Mouse (Mus musculus) left cerebral cortex, postnatal 10 days (tissue): Measurements from ENCODE around the gene Slc25a24. TPM values are rescaled to one million over a fixed set of nuclear protein-coding genes. Genes with fewer than 3 reads are reported as not detected.

ENCODE experiments used
- DNase-seq, 2 experiments: peaks; one replicate each; pipeline ENCODE4 v3.0.0; 2021 to 2022; ENCODE audit warnings: low spot score in 2 of 2, mixed read lengths in 1 of 2; ENCODE audit errors: extremely low spot score in 1 of 2
- intact Hi-C: fragments of 180-260 bp; cut with DNase I; formaldehyde crosslinking; loops from one replicate; pipeline ENCODE4 v1.15.1; 2025
- total RNA-seq, 2 experiments: library from RNA; stranded (reverse); gene quantifications; 2 replicates each; pipeline ENCODE4 v1.2.3; 2021

Gene Slc25a24
- total RNA-seq, 2 experiments from 2014 or later = 2.7 to 3.4 TPM

- DNase-seq = no peak
- intact Hi-C loops = no loop called here
These were observed 41.7 kb downstream of the Slc25a24 start for GRCm38 (mm10) chr3:109164644-109165043.

DNA sequence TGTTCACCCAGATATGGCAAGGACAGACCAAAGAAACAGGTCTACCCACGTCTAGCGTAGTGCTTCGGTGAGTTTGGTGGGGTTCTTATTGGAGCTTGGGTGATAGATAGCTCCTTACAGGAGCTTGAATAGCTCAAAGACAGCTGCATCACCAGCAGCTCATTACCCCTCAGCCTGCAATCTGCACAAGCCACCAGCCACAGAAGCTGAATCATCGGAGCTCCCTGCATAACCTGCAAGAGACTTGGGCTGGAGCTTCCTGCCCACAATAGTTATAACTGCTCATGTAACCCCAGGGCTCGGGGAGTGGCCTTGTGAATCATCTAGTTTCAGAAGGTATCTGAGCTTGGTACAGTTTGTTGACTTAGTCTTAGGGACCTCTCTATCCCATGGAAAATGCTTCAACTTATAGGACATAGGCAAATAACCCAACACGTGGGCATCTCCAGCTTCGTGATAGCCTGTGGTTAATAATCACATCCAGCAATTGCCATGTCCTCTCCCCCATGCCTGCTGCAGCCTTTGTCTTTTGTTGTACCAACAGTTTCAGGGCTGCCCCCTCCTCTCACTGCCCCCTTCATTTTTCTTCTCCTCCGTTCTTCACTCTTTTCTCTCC is 42.4 kb downstream of the Slc25a24 start:
- intact Hi-C loops = no loop called here
- no peak for DNase-seq

DNA sequence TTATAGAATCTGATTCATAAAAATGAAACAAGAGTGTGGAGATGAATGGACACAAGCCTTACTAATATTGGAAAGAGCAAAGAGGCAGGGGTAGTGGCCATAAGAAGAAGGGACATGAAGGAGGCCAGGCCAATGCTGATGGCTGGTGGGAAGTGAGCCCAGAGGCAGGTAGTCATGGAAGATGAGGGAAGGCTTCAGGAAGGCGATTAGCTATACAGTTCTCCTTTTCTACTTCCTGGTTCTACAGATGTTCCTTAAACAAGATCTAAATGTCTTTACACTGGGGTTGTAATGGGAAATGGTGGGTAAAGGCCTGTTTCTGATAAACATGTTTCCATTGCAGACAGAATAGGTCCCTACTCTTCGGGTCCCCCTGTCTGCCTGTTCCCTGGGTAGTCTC is 46.2 kb downstream of the Slc25a24 start:
- no peak for DNase-seq
- intact Hi-C loops = no loop called here

DNA sequence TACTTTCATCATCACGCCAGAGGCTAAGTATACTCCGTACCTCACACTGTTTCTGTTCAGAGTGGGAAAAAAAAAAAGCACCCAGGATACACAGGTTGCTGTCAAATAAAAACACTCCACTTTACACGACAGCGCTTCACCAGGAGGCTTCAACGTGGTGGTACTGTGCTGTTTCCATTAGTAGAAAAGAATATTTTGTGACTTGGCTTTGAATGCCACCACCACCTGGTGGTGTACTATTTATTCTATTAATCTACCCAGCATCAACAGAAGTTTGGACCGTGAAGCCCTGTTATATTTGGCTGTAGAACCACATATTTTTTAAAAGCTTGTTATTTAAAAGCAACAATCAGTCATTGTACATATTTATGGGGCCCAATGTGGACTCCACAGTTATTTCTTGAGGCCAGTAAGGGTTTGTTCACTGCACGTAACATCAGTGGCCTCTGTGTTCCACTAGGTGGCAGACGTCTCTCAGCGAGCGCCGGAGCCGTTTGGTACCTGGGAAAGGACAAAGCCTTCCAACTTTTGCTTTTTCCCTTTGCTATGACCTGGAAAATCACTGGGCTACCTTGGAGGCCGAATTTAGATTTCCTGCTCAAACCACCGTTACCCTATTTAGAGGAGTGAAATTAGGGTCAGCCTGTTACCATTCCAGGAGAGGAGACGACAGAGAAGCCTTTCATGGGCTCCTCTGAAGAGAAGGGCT is 48.3 kb downstream of the Slc25a24 start:
- intact Hi-C loops = loop anchor here (5.0 kb wide), 1 partner anchor 171 kb away; the partner anchor contains the start of gene Vav3
- peak; percentile 64 to 66 for DNase-seq

- no peak for DNase-seq
- intact Hi-C loops = loop anchor here (5.0 kb wide), 1 partner anchor 168 kb away; the partner anchor contains the start of gene Vav3
These were observed 51.4 kb downstream of the Slc25a24 start for GRCm38 (mm10) chr3:109174394-109174793.

DNA sequence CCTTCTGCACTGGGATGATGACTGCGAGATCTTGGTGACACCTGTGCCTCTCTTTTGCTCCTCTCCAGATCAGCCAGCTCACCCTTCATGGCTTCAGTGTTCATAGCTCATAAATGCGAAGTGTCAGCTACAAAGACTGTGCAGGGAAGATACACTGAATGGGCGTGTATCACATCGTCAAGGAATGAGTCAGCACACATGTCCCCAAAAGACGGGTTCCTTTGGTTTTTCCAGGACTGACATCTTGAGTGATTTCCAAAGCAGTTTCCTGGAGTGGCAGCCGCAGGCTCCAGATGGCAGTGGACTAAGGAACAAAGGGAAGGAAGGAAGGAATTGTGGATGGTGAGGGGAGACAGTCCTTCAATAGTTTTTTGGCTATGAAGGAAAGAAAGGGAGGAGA is 55.8 kb downstream of the Slc25a24 start:
- intact Hi-C loops = no loop called here
- DNase-seq = no peak

- no peak for DNase-seq
- intact Hi-C loops = no loop called here
These were observed 56.7 kb downstream of the Slc25a24 start for GRCm38 (mm10) chr3:109179528-109180076.

GRCm38 (mm10) chr3:109196166-109196565 is 73.2 kb downstream of the Slc25a24 start:
- DNase-seq = no peak
- intact Hi-C loops = no loop called here

DNA sequence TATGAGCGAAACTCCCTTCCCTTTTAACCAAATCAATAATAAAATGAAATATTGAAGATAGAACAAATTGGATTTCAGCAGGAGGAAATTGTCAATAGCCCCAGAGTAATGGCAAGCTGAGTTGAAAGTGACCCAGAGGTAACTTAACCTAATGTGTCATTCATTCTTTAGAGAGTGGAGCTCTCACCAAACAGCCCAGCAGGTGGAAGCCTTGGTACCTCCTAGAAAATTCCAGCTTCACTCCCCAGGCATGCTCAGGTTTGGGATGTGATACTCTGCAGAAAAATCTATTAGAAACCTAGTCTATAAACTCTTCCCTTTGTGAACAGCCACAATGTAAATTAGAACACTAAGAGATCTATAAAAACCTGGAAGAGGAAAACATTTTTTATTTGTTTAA is 76.3 kb downstream of the Slc25a24 start:
- DNase-seq = no peak
- intact Hi-C loops = no loop called here

GRCm38 (mm10) chr3:109212322-109212721 is 89.4 kb downstream of the Slc25a24 start:
- intact Hi-C loops = no loop called here
- no peak for DNase-seq

DNA sequence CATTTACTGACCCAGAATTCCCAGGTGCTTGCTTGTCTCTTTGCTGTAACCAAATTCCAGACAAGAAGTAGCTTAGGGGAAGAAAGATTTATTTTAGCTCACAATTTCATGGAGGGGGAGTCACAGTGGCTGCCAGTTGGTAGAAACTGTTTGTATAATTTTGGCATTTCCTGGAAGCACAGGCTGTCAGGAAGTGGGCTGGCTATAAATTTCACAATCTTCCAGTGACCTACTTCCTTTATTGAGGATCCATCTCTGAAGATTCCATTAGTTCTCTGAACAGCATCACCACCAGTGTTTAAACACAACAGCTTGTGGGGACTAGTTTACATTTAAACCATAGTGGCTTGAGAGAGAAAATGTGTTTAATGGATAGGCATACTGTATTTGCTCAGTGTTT is 93.4 kb downstream of the Slc25a24 start:
- intact Hi-C loops = no loop called here
- DNase-seq = no peak

Other genes starting within 250 kb of the Slc25a24 start
- not detected for gene Fndc7, start 233.1 kb upstream of the Slc25a24 start, total RNA-seq
- gene Prpf38b, start 211.4 kb upstream of the Slc25a24 start, total RNA-seq = 10 to 100 TPM; 41.6 to 42.2 TPM
- 1 to 10 TPM; 3.7 to 5.1 TPM for gene Henmt1, start 183.3 kb upstream of the Slc25a24 start, total RNA-seq
- gene Gm9857, start 182.7 kb upstream of the Slc25a24 start, total RNA-seq = not detected
- gene Fam102b, start 95.5 kb upstream of the Slc25a24 start, total RNA-seq = 10 to 100 TPM; 64.4 to 67.9 TPM
- gene Slc25a54, start 42.7 kb upstream of the Slc25a24 start, total RNA-seq = not detected
- 1 to 10 TPM; 2.8 TPM for gene Vav3, start 217.5 kb downstream of the Slc25a24 start, total RNA-seq